Mouse (Mus musculus) testis, postnatal 14 days (tissue): Measurements from ENCODE around the gene Neurl2.
A peak's percentile ranks its signal among the peaks of the same experiment; 100 is the strongest.
"Not testable (repeated sequence)": the region's sequence is repeated elsewhere in the genome, so short reads cannot be mapped to it uniquely, and the experiment has no call there.

Source experiments
- DNase-seq: peaks from one replicate; pipeline ENCODE4 v3.0.0; 2021; ENCODE audit warnings: low spot score

Gene Neurl2

GRCm38 (mm10) chr2:164815821-164816220, 17.4 kb downstream of the Neurl2 start:
- no peak for DNase-seq

- DNase-seq, result no peak
Observed at GRCm38 (mm10) chr2:164815348-164815747, 17.9 kb downstream of the Neurl2 start.

GRCm38 (mm10) chr2:164813557-164813956, 19.7 kb downstream of the Neurl2 start:
- no peak for DNase-seq

DNA sequence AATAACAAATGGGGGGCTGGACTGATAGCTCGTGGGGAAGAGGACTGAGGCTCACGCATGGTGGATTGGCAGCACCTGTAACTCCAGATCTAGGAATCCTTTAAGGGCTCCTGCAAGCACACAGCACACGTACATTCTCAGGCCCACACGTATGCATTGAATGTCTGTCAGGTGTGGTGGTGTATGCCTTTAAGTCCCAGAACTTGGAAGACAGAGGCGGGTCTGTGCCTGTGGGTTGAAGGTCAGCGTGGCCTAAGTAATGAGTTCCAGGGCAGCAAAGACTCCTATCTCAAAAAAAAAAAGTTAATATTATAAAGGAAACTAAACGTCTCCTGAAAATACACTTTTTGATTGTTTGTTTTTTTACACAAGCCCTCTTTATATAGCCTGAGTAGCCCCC, 26.6 kb downstream of the Neurl2 start:
- DNase-seq, result no peak

GRCm38 (mm10) chr2:164805332-164805718, 27.9 kb downstream of the Neurl2 start:
- DNase-seq, result no peak

- DNase-seq, result peak; percentile 98
Observed at GRCm38 (mm10) chr2:164804533-164805331, 28.5 kb downstream of the Neurl2 start, which contains the start of the genes Acot8 and Zswim3. Gene Acot8, minus strand, starts transcription at chr2:164804882. Gene Zswim3, plus strand, starts transcription at chr2:164805098.

- no peak for DNase-seq
Observed at GRCm38 (mm10) chr2:164803921-164804313, 29.3 kb downstream of the Neurl2 start.

- no peak for DNase-seq
Observed at GRCm38 (mm10) chr2:164803201-164803920, 29.9 kb downstream of the Neurl2 start.

DNA sequence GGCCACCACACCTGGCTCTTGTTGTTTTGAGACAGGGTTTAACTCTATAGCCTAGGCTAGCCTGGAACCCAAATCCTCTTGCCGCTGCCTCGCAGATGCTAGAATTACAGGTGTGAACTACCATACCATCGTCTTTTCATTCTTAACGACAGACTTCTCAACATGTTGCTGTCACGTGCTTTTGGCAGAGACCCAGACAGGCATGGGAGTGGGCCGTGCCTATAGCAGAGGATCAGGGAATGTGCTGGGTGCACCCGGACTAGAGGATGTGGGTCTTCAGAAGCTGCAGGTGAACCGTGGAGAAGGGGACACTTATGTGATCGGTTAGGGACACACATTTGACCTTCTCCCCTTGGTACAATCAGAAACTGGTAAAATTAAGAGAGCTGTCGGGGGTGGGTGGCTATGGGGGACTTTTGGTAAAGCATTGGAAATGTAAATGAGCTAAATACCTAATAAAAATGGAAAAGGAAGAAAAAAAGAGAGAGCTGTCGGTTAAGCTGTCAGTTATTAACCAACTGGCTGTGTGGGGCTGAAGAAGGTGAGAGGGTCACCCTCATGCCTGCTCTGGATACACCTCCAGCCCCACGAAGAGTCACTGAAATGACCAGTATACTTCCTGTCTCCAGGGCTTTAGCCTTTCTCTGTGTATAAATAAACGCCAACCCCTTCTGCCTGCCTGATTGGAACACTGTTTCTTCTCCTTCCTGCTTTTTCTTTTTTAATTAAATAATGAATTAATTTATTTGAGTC, 32.8 kb downstream of the Neurl2 start:
- no peak for DNase-seq

GRCm38 (mm10) chr2:164798554-164798953, 34.7 kb downstream of the Neurl2 start:
- not testable (repeated sequence) for DNase-seq

DNA sequence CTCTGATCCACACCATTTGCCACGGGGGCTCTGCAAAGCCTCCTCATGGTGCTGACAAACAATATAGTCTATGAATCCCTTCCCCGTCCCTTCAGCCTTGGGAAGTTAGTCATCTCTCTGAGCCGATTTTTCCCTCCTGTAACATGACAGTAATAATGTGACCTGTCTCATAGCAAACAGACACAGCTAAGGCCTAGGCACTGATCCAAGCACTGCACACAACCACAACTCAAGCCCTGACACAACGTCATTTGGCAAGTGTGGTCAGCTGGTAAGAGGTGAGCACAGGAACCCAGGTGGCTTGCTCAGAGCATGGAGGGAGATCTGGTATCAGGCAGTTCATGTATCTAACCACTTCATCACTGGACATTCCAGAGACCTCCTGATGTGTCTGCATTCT, 37.4 kb downstream of the Neurl2 start:
- DNase-seq, result no peak

- peak; percentile 79 for DNase-seq
Observed at GRCm38 (mm10) chr2:164794293-164794692, 39.0 kb downstream of the Neurl2 start.

DNA sequence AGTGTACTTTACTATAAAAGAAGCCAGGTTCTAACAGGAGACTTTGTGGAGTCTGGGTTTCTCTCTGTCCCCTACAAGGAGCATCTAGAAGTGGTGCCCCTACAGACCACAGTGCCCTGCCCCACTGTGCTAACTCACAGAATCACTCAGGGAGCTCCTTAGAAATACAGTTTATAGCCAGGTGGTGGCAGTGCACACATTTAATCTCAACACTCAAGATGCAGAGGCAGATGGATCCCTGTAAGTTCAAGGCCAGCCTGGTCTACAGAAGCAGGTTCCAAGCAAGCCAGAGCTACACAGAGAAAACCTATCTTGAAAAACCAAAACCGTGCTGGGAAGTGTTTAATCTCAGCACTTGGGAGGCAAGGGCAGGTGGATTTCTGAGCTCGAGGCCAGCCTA, 39.5 kb downstream of the Neurl2 start:
- no peak for DNase-seq

DNA sequence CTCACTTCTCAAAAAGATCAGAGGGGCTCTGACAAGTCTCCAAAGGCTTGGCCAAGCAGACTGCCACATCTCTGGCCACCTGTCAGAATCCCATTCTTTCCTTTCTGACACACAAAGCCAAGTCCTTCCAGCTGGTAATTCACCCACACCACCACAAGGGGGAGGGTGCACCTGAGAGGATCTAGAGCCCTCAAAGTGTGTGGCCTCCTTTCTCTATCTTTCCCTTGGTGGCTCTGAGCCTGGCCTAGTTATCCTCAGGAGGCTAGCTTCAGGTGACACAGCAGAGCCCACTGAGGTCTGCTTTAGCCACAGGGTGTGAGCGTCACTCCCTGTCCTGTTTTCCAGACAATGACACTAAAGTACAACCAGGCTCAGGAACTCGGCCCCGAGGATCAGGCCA, 40.0 kb downstream of the Neurl2 start:
- DNase-seq, result peak; percentile 60

GRCm38 (mm10) chr2:164792400-164793190, 40.7 kb downstream of the Neurl2 start:
- DNase-seq, result no peak

DNA sequence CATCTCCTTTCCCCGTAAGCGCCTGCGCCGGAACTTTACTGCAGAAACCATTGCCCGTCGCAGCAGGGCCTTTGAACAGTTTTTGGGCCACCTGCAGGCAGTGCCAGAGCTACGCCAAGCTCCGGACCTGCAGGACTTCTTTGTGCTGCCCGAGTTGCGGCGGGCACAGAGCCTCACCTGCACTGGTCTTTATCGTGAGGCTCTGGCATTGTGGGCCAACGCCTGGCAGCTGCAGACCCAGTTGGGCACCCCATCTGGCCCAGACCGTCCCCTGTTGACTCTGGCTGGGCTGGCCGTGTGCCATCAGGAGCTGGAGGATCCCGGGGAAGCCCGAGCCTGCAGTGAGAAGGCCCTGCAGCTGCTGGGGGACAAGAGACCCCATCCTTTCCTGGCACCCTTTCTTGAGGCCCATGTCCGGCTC, 41.4 kb downstream of the Neurl2 start:
- DNase-seq, result no peak

DNA sequence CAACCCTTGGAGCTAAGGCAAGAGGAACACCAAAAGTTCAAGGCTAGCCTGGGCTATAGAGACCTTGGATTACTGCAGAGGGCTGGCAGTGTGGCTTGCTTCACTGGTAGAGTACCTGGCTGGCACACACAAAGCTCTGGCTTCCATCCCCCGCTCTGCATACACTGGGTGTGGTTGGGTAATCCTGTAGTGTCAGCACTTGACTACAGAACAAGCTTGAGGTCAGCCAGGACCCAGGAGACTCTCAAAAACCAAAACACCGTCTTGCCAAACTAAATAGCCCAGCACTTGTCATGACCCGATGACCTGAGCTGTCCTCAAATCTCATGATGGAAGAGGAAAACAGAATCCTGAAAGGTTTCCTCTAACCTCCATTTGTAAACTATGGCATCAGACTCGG, 42.8 kb downstream of the Neurl2 start:
- no peak for DNase-seq

DNA sequence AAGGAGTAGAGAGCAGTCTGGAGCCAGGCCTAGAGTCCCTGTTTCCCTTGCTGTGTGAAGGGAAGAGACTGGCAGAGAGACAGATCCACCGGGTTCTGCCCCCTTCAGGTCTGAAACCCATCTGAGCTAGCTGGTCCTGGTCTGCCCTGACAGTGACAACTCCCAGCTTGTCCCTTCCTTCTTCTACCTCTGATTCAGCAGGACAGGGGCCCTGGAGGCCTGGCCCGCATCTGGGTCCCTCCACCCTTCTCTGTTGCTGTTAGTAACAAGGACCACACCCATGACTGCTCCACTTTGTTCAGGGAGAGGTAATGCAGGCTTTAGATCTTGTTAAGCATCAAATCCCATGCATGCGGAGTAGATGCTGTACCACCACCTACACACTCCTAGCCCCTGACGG, 44.8 kb downstream of the Neurl2 start:
- DNase-seq, result no peak

GRCm38 (mm10) chr2:164787779-164788178, 45.5 kb downstream of the Neurl2 start:
- no peak for DNase-seq

- no peak for DNase-seq
Observed at GRCm38 (mm10) chr2:164787032-164787431, 46.2 kb downstream of the Neurl2 start.

- no peak for DNase-seq
Observed at GRCm38 (mm10) chr2:164786388-164786885, 46.8 kb downstream of the Neurl2 start.
